Mouse (Mus musculus) Patski (cell line): ENCODE measurements around the gene Rtl6. TPM values are rescaled to one million over a fixed set of nuclear protein-coding genes. Genes with fewer than 3 reads are reported as not detected.

Experiments
- ATAC-seq: fragments of 100-300 bp; one replicate; pipeline ENCODE4 v1.8.0; 2021
- CTCF ChIA-PET: fragments of 350-600 bp; sonication (Branson Sonifier 250); formaldehyde crosslinking; loops from one replicate; lab custom pipeline; 2022; ENCODE audit warnings: inconsistent platforms; lab: Charles Lee
- POLR2A ChIA-PET: fragments of 350-600 bp; sonication (Branson Sonifier 250); formaldehyde crosslinking; loops from one replicate; lab custom pipeline; 2022; ENCODE audit warnings: antibody characterized with exemption, inconsistent platforms; lab: Charles Lee
- DNase-seq: peaks from one replicate; pipeline ENCODE4 v3.0.0-alpha.2; 2011; ENCODE audit warnings: low read depth, low spot score
- H3K27me3 ChIP-seq: fragments of 371-371 bp; one replicate; pipeline ENCODE4 v1.5.1; 2021
- CTCF ChIP-seq: fragments of 100-300 bp; IDR thresholded peaks from one replicate; pipeline ENCODE4 v1.5.1; 2021
- in situ Hi-C: fragments of 300-500 bp; cut with MboI; formaldehyde crosslinking; loops from 3 replicates; pipeline ENCODE4 v1.11.1; 2018; ENCODE audit warnings: low pct_unique_long_range_greater_than_20kb, mixed read lengths
- polyA plus RNA-seq: library from polyadenylated mRNA; unstranded; gene quantifications from one replicate; pipeline ENCODE4 v1.2.3, GENCODE M21; 2021

Gene Rtl6
- polyA plus RNA-seq, 1 experiment from 2014 or later: 0.06 TPM

GRCm38 (mm10) chr15:84588371-84588821 lies 30.8 kb upstream of the Rtl6 start:
- DNase-seq: no peak

GRCm38 (mm10) chr15:84578607-84579006 lies 21.0 kb upstream of the Rtl6 start:
- peaks cover 18% of the 10 kb centered on the region for H3K27me3 ChIP-seq
- ATAC-seq (no peak), DNase-seq (no peak)
- TF ChIP-seq CTCF: no peak
- POLR2A ChIA-PET: interaction anchor here (0.6 kb wide), 1 partner anchor 62 kb away, joined by 4 read pairs; no protein-coding TSS in a partner anchor
- CTCF ChIA-PET: no interaction called here
- in situ Hi-C loops: no loop called here

More at GRCm38 (mm10) chr15:84588371-84588821, 30.8 kb upstream of the Rtl6 start:
- CTCF ChIA-PET: no interaction called here
- H3K27me3 ChIP-seq: peaks cover 12% of the 10 kb centered on the region
- in situ Hi-C loops: no loop called here
- no peak for ATAC-seq
- TF ChIP-seq CTCF: no peak
- POLR2A ChIA-PET: no interaction called here

- no peak for TF ChIP-seq CTCF
- in situ Hi-C loops: no loop called here
- peaks cover 22% of the 10 kb centered on the region for H3K27me3 ChIP-seq
- POLR2A ChIA-PET: no interaction called here
- no peak for DNase-seq
- ATAC-seq: no peak
- CTCF ChIA-PET: no interaction called here
These were observed 19.4 kb upstream of the Rtl6 start for GRCm38 (mm10) chr15:84577019-84577418.

DNA sequence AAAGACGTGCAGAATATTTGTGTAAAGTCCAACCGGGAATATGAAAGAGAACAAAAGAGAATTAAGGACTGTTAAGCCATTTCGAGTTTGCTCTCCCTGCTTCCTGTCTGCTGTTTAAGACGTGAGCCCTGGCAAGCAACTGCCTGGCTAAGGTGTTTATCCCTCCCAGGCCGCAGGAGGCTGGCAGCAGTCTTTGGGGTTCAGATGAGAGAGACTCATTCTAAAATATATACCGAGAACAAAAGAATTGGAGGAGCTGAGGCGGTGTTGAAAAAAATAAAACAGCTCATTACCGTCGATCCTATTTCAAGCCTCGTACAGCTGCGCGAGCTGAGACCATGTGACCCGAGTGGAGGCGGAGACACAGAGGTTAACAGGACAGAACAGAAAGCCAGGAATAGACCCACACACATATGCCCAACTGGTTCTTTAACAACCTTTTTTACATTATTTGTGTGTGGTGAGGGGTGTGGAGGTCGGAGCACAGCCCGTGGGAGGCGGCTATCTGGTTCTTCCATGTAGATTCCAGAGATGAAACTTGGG lies 9.0 kb upstream of the Rtl6 start:
- POLR2A ChIA-PET: no interaction called here
- in situ Hi-C loops: no loop called here
- no peak for DNase-seq
- no peak for TF ChIP-seq CTCF
- no peak for ATAC-seq
- CTCF ChIA-PET: no interaction called here
- H3K27me3 ChIP-seq: no peaks in the 10 kb centered on the region

GRCm38 (mm10) chr15:84561501-84561900 lies 3.9 kb upstream of the Rtl6 start:
- in situ Hi-C loops: no loop called here
- CTCF ChIA-PET: no interaction called here
- no peak for TF ChIP-seq CTCF
- no peaks in the 10 kb centered on the region for H3K27me3 ChIP-seq
- POLR2A ChIA-PET: no interaction called here
- DNase-seq (no peak), ATAC-seq (no peak)

DNA sequence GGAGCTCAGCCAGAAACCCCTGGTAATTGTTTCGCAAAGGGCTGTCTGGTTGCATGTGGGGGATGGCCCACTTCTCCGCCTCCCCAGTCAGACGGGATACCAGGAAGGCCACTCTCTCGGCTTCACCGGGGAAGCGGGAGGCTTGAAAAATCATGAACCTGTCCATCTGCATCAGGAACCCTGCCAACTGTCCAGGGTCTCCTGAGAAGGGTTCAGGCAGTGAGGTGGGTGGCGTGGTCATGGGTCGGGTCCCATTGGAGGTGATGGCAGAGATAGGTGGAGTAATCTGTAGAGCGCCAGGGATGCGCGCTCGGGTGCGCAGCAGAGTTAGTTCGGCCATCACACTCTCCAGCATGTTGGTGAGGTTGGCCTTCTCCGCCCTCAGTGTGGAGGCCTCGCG lies 949 bp downstream of the Rtl6 start:
- ChIA-PET CTCF (interaction anchor here (0.5 kb wide), 1 partner anchor 121 kb away, joined by 3 read pairs; no protein-coding TSS in a partner anchor), POLR2A (no interaction called here)
- in situ Hi-C loops: no loop called here
- ATAC-seq: no peak
- no peak for DNase-seq
- no peak for TF ChIP-seq CTCF
- H3K27me3 ChIP-seq: no peaks in the 10 kb centered on the region

- no peak for TF ChIP-seq CTCF
- POLR2A ChIA-PET: no interaction called here
- in situ Hi-C loops: no loop called here
- ATAC-seq: no peak
- CTCF ChIA-PET: interaction anchor here (0.8 kb wide), 1 partner anchor 19 kb away, joined by 3 read pairs; no protein-coding TSS in a partner anchor
- DNase-seq: no peak
- no peaks in the 10 kb centered on the region for H3K27me3 ChIP-seq
These were observed 6.6 kb downstream of the Rtl6 start for GRCm38 (mm10) chr15:84551065-84551464.

- peaks cover 6% of the 10 kb centered on the region for H3K27me3 ChIP-seq
- ATAC-seq (no peak), DNase-seq (no peak)
- CTCF ChIA-PET: no interaction called here
- in situ Hi-C loops: no loop called here
- TF ChIP-seq CTCF: no peak
- POLR2A ChIA-PET: no interaction called here
These were observed 8.3 kb downstream of the Rtl6 start for GRCm38 (mm10) chr15:84549291-84549797.

DNA sequence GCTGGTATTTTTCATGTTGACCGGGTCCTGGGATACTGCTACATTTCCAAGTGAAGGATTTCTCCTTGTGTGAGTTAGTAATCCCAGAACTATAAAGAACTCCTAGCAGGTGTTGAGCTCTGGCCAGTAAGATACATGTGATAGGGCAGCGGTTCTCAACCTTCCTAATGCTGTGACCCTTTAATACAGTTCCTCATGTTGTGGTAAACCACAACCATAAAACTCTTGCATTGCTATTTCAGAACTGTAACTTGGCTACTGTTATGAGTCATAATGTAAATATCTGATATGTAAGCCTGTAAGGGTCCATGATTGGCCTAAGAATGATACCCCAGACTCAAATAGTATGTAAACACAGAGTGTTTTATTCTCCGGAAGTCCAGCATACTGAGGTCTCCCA lies 11.6 kb downstream of the Rtl6 start:
- in situ Hi-C loops: no loop called here
- DNase-seq: no peak
- peaks cover 6% of the 10 kb centered on the region for H3K27me3 ChIP-seq
- no peak for TF ChIP-seq CTCF
- ChIA-PET POLR2A (no interaction called here), CTCF (interaction anchor here (1.5 kb wide), 1 partner anchor 37 kb away, joined by 3 read pairs; no protein-coding TSS in a partner anchor)
- no peak for ATAC-seq

- ChIA-PET CTCF (no interaction called here), POLR2A (interaction anchor here (0.7 kb wide), 1 partner anchor 1638 kb away, joined by 3 read pairs; no protein-coding TSS in a partner anchor)
- ATAC-seq (no peak), DNase-seq (no peak)
- in situ Hi-C loops: no loop called here
- H3K27me3 ChIP-seq: peaks cover 6% of the 10 kb centered on the region
- no peak for TF ChIP-seq CTCF
These were observed 16.4 kb downstream of the Rtl6 start for GRCm38 (mm10) chr15:84541175-84541574.

- no peak for TF ChIP-seq CTCF
- no peak for ATAC-seq
- no peaks in the 10 kb centered on the region for H3K27me3 ChIP-seq
- in situ Hi-C loops: no loop called here
- ChIA-PET CTCF (no interaction called here), POLR2A (no interaction called here)
- DNase-seq: no peak
These were observed 18.5 kb downstream of the Rtl6 start for GRCm38 (mm10) chr15:84538974-84539588.
